Mouse (Mus musculus) forebrain, embryonic 13.5 days (tissue): ENCODE measurements at regions not wholly inside any gene's neighbourhood (a gene's known extent, or its start where the extent isn't known, plus 50 kb on each side); places are given as distances from the start of the nearest gene placed in this dataset.
A peak's percentile ranks its signal among the peaks of the same experiment; 100 is the strongest.

Experiments used
- ATAC-seq: fragments of 200-750 bp; cut with Nextera tagmentation; 2 replicates; pipeline ENCODE4 v1.8.0; 2017
- H3K27ac ChIP-seq: fragments of 300-500 bp; sonication (generic); 2 replicates; pipeline ENCODE4 v1.5.1; 2015; ENCODE audit warnings: inconsistent platforms, mild to moderate bottlenecking, moderate library complexity
- H3K27me3 ChIP-seq: fragments of 300-500 bp; sonication (generic); 2 replicates; pipeline ENCODE4 v1.6.1; 2015; ENCODE audit warnings: mild to moderate bottlenecking, inconsistent platforms
- H3K36me3 ChIP-seq: fragments of 300-500 bp; sonication (generic); 2 replicates; pipeline ENCODE4 v1.6.1; 2015; ENCODE audit warnings: mild to moderate bottlenecking, inconsistent platforms; ENCODE audit not compliant: poor library complexity, severe bottlenecking
- H3K4me1 ChIP-seq: fragments of 300-500 bp; sonication (generic); 2 replicates; pipeline ENCODE4 v1.6.1; 2015; ENCODE audit warnings: inconsistent platforms
- H3K4me2 ChIP-seq: fragments of 300-500 bp; sonication (generic); 2 replicates; pipeline ENCODE4 v1.6.1; 2015; ENCODE audit warnings: inconsistent platforms, mild to moderate bottlenecking, moderate library complexity
- H3K4me3 ChIP-seq: fragments of 300-500 bp; sonication (generic); 2 replicates; pipeline ENCODE4 v1.5.1; 2015; ENCODE audit warnings: mild to moderate bottlenecking, inconsistent platforms
- H3K9ac ChIP-seq: fragments of 300-500 bp; sonication (generic); 2 replicates; pipeline ENCODE4 v1.6.1; 2015; ENCODE audit warnings: mild to moderate bottlenecking, inconsistent platforms
- H3K9me3 ChIP-seq: fragments of 300-500 bp; sonication (generic); replicated peaks from 2 replicates; pipeline ENCODE4 v1.6.1; 2016; ENCODE audit warnings: inconsistent platforms
- WGBS: fragments of 180-500 bp; shearing (Covaris S2); methylation state at CpG from one replicate; pipeline ENCODE4 v1.1.7; 2015; 5-methylcytosine and 5-hydroxymethylcytosine counted together

- Histone ChIP-seq H3K4me3 (no peak overlapping the region), H3K36me3 (no peaks in the 10 kb centered on the region), H3K4me1 (no peaks in the 10 kb centered on the region), H3K27ac (no peak overlapping the region), H3K9ac (no peak overlapping the region), H3K9me3 (no peaks in the 10 kb centered on the region), H3K27me3 (no peaks in the 10 kb centered on the region), H3K4me2 (no peak overlapping the region)
- WGBS: 64% methylated on average over 8 of the region's 8 CpGs
- no peak for ATAC-seq
Measured at GRCm38 (mm10) chr4:22047730-22048455, 116.8 kb downstream of the Faxc start.

GRCm38 (mm10) chr4:22066785-22067433 is 135.8 kb downstream of the Faxc start:
- ATAC-seq: peak; percentile 87
- H3K27me3 ChIP-seq: peaks cover 5% of the 10 kb centered on the region; the same call in 1 of the 2 replicates
- no peak overlapping the region for H3K9ac ChIP-seq
- no peak overlapping the region for H3K4me2 ChIP-seq
- no peaks in the 10 kb centered on the region for H3K9me3 ChIP-seq
- WGBS: 11% methylated on average over 5 of the region's 5 CpGs
- peaks cover 23% of the 10 kb centered on the region for H3K4me1 ChIP-seq
- H3K4me3 ChIP-seq: no peak overlapping the region
- 0 out of 2 replicates have a peak overlapping the region, but pooled peaks have one; percentile 4 for H3K27ac ChIP-seq
- no peaks in the 10 kb centered on the region for H3K36me3 ChIP-seq

GRCm38 (mm10) chr4:22067678-22068299 is 136.7 kb downstream of the Faxc start:
- no peaks in the 10 kb centered on the region for H3K9me3 ChIP-seq
- no peaks in the 10 kb centered on the region for H3K36me3 ChIP-seq
- peaks cover 7% of the 10 kb centered on the region; the same call in 1 of the 2 replicates for H3K27me3 ChIP-seq
- peak overlapping the region; percentile 33 for H3K4me2 ChIP-seq
- WGBS: 49% methylated on average over 14 of the region's 14 CpGs
- no peak overlapping the region for H3K9ac ChIP-seq
- peak; percentile 34; the same call in 1 of the 2 replicates for ATAC-seq
- H3K4me3 ChIP-seq: no peak overlapping the region
- H3K27ac ChIP-seq: peak overlapping the region; percentile 4; the same call in 1 of the 2 replicates
- peaks cover 23% of the 10 kb centered on the region for H3K4me1 ChIP-seq

- H3K27me3 ChIP-seq: no peaks in the 10 kb centered on the region
- no peak overlapping the region for H3K4me3 ChIP-seq
- no peaks in the 10 kb centered on the region for H3K4me1 ChIP-seq
- no peak overlapping the region for H3K9ac ChIP-seq
- no peaks in the 10 kb centered on the region for H3K36me3 ChIP-seq
- H3K9me3 ChIP-seq: 0 out of 2 replicates have a peak, but pooled peaks cover 5% of the 10 kb centered on the region
- H3K4me2 ChIP-seq: no peak overlapping the region
- ATAC-seq: peak; percentile 68
- whole genome bisulfite sequencing: 41% methylated on average over 3 of the region's 3 CpGs
- H3K27ac ChIP-seq: no peak overlapping the region
Measured at GRCm38 (mm10) chr4:22088209-22088787, 157.2 kb downstream of the Faxc start.

GRCm38 (mm10) chr4:22089637-22090041 is 158.5 kb downstream of the Faxc start:
- ATAC-seq: no peak
- no peak overlapping the region for H3K4me2 ChIP-seq
- H3K4me1 ChIP-seq: no peaks in the 10 kb centered on the region
- H3K9me3 ChIP-seq: no peaks in the 10 kb centered on the region
- H3K36me3 ChIP-seq: no peaks in the 10 kb centered on the region
- H3K9ac ChIP-seq: no peak overlapping the region
- H3K27ac ChIP-seq: no peak overlapping the region
- no peak overlapping the region for H3K4me3 ChIP-seq
- WGBS: 100% methylated on average over 1 of the region's 1 CpGs
- no peaks in the 10 kb centered on the region for H3K27me3 ChIP-seq

GRCm38 (mm10) chr4:22090536-22090935 is 159.4 kb downstream of the Faxc start:
- Histone ChIP-seq H3K27me3 (no peaks in the 10 kb centered on the region), H3K4me1 (peaks cover 8% of the 10 kb centered on the region), H3K36me3 (no peaks in the 10 kb centered on the region), H3K27ac (no peak overlapping the region), H3K9ac (no peak overlapping the region), H3K9me3 (no peaks in the 10 kb centered on the region), H3K4me2 (no peak overlapping the region), H3K4me3 (no peak overlapping the region)
- 72% methylated on average over 11 of the region's 11 CpGs for WGBS
- ATAC-seq: no peak

- Histone ChIP-seq H3K36me3 (no peaks in the 10 kb centered on the region), H3K4me3 (no peak overlapping the region), H3K4me2 (no peak overlapping the region), H3K27me3 (no peaks in the 10 kb centered on the region), H3K9me3 (no peaks in the 10 kb centered on the region), H3K4me1 (peaks cover 16% of the 10 kb centered on the region), H3K27ac (no peak overlapping the region), H3K9ac (no peak overlapping the region)
- 82% methylated on average over 4 of the region's 4 CpGs for WGBS
- ATAC-seq: no peak
Measured at GRCm38 (mm10) chr4:22092551-22092950, 161.4 kb downstream of the Faxc start.

- H3K4me3 ChIP-seq: no peak overlapping the region
- H3K27ac ChIP-seq: peak overlapping the region; percentile 68
- WGBS: 20% methylated on average over 11 of the region's 11 CpGs
- H3K4me1 ChIP-seq: peaks cover 16% of the 10 kb centered on the region
- no peaks in the 10 kb centered on the region for H3K27me3 ChIP-seq
- peak; percentile 72 for ATAC-seq
- no peaks in the 10 kb centered on the region for H3K36me3 ChIP-seq
- H3K9me3 ChIP-seq: no peaks in the 10 kb centered on the region
- H3K4me2 ChIP-seq: peak overlapping the region; percentile 33
- H3K9ac ChIP-seq: no peak overlapping the region
Measured at GRCm38 (mm10) chr4:22095257-22096031, 164.3 kb downstream of the Faxc start.

GRCm38 (mm10) chr4:22098605-22099004 is 167.5 kb downstream of the Faxc start:
- 91% methylated on average over 9 of the region's 9 CpGs for WGBS
- H3K27ac ChIP-seq: no peak overlapping the region
- no peaks in the 10 kb centered on the region for H3K36me3 ChIP-seq

GRCm38 (mm10) chr4:22102478-22102877 is 171.3 kb downstream of the Faxc start:
- H3K4me2 ChIP-seq: no peak overlapping the region
- no peaks in the 10 kb centered on the region for H3K9me3 ChIP-seq
- no peaks in the 10 kb centered on the region for H3K27me3 ChIP-seq
- H3K36me3 ChIP-seq: no peaks in the 10 kb centered on the region
- ATAC-seq: peak; percentile 30; the same call in 1 of the 2 replicates
- 63% methylated on average over 5 of the region's 5 CpGs for WGBS
- H3K27ac ChIP-seq: peak overlapping the region; percentile 4; the same call in 1 of the 2 replicates
- H3K4me3 ChIP-seq: no peak overlapping the region
- H3K9ac ChIP-seq: no peak overlapping the region
- peaks cover 13% of the 10 kb centered on the region for H3K4me1 ChIP-seq

More at GRCm38 (mm10) chr4:22098605-22099004, 167.5 kb downstream of the Faxc start:
- Histone ChIP-seq H3K9me3 (no peaks in the 10 kb centered on the region), H3K4me3 (no peak overlapping the region), H3K4me1 (peaks cover 29% of the 10 kb centered on the region), H3K4me2 (no peak overlapping the region), H3K27me3 (no peaks in the 10 kb centered on the region), H3K9ac (no peak overlapping the region)
- no peak for ATAC-seq

GRCm38 (mm10) chr4:22103001-22103587 is 172.0 kb downstream of the Faxc start:
- Histone ChIP-seq H3K4me1 (peaks cover 13% of the 10 kb centered on the region), H3K9me3 (no peaks in the 10 kb centered on the region), H3K4me3 (no peak overlapping the region), H3K9ac (no peak overlapping the region), H3K27ac (peak overlapping the region; percentile 6; the same call in 1 of the 2 replicates), H3K4me2 (no peak overlapping the region), H3K27me3 (no peaks in the 10 kb centered on the region), H3K36me3 (no peaks in the 10 kb centered on the region)
- WGBS: 52% methylated on average over 8 of the region's 8 CpGs
- ATAC-seq: peak; percentile 85
